Mouse (Mus musculus) neural tube, embryonic 11.5 days (tissue): ENCODE measurements around the gene Aox2. TPM values are rescaled to one million over a fixed set of nuclear protein-coding genes. Genes with fewer than 3 reads are reported as not detected.

Experiments
- ATAC-seq: fragments of 200-750 bp; cut with Nextera tagmentation; 2 replicates; pipeline ENCODE4 v1.8.0; 2017; ENCODE audit warnings: moderate number of reproducible peaks, mild to moderate bottlenecking, moderate TSS enrichment, moderate library complexity; ENCODE audit not compliant: insufficient read depth, low FRiP score, low TSS enrichment
- DNase-seq: peaks from one replicate; pipeline ENCODE4 v3.0.0-alpha.2; 2015; ENCODE audit warnings: low spot score
- H3K27ac ChIP-seq: fragments of 300-500 bp; sonication (generic); 2 replicates; pipeline ENCODE4 v1.5.1; 2014; ENCODE audit warnings: low read depth, mild to moderate bottlenecking, low read length
- H3K27me3 ChIP-seq: fragments of 300-500 bp; sonication (generic); 2 replicates; pipeline ENCODE4 v1.6.1; 2014; ENCODE audit warnings: mild to moderate bottlenecking, low read length, mixed read lengths; ENCODE audit not compliant: control insufficient read depth, insufficient read depth
- H3K36me3 ChIP-seq: fragments of 300-500 bp; sonication (generic); 2 replicates; pipeline ENCODE4 v1.6.1; 2014; ENCODE audit warnings: mild to moderate bottlenecking, low read length, moderate library complexity, mixed read lengths; ENCODE audit not compliant: control insufficient read depth, insufficient read depth
- H3K4me1 ChIP-seq: fragments of 300-500 bp; sonication (generic); 2 replicates; pipeline ENCODE4 v1.6.1; 2014; ENCODE audit warnings: low read length, mixed read lengths; ENCODE audit not compliant: control insufficient read depth, insufficient read depth
- H3K4me2 ChIP-seq: fragments of 300-500 bp; sonication (generic); 2 replicates; pipeline ENCODE4 v1.6.1; 2014; ENCODE audit warnings: low read depth, mild to moderate bottlenecking, moderate library complexity
- H3K4me3 ChIP-seq: fragments of 300-500 bp; sonication (generic); 2 replicates; pipeline ENCODE4 v1.5.1; 2014; ENCODE audit warnings: low read depth, low read length
- H3K9ac ChIP-seq: fragments of 300-500 bp; sonication (generic); 2 replicates; pipeline ENCODE4 v1.6.1; 2014; ENCODE audit warnings: mild to moderate bottlenecking, low read length
- H3K9me3 ChIP-seq: fragments of 300-500 bp; sonication (generic); 2 replicates; pipeline ENCODE4 v1.6.1; 2016; ENCODE audit warnings: low read length; ENCODE audit not compliant: control insufficient read depth
- WGBS: fragments of 180-500 bp; shearing (Covaris S2); extraction: QIAGEN DNeasy Blood & Tissue Kit; methylation state at CpG from one replicate; pipeline ENCODE4 v1.1.7; 2014; 5-methylcytosine and 5-hydroxymethylcytosine counted together
- polyA plus RNA-seq: library from polyadenylated mRNA; unstranded; fragments of >200 nt; fragmentation: Nextera tagmentation; extraction: Ambion mirVana; gene quantifications from 2 replicates; pipeline ENCODE4 v1.2.1, GENCODE M21; 2014

Gene Aox2
- polyA plus RNA-seq: not detected in 2 replicates

DNA sequence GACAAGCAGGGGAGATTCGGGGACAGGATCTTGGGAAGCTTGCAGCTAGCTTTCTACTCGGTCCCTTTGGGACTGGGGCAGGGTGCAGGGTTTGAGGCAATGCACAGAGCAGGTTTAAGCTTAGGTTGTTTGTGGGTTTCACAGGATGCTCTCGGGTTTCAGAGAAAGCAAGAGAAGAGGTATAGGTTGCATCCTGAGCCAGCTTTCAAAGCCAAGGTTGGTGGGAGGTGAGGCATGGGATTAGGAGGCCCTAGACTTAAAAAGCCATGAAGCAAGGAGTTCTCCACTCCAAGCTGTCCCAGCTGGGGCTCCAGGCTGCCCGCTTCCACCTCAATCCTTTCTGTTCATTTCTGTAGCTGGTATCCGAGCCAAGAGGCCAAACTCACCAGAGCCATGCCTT is at the start of gene Aox2:
TSS of gene Aox2 (plus strand) at position 301 of the 400 bp plus-strand sequence.
- Histone ChIP-seq H3K36me3 (no peaks in the 10 kb centered on the region), H3K27ac (no peak within 1 kb of the TSS)
- 75% methylated on average over 5 of the region's 5 CpGs for WGBS

DNA sequence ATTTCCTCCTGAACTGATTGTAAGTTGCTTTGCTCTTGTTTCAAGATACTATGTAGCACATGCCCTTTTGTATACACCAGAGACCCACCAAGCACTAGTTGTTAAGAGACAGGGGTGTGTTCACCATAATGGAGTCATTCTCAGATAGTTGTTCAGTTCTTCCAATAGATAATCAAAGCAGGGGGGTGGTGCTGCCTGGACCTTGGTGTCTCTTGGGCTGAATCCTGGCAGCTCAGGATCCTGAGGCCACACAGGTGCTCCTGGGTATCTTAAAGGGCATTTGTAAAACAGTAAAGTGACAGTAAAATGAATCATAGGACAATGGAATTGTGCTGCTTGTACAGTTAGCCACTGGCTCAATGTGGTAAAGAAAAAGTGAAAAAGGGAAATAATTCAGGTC is 49.2 kb upstream of the Aox2 start:
- DNase-seq (no peak), ATAC-seq (no peak)

More for the DNA sequence above, at the start of gene Aox2:
- Histone ChIP-seq H3K9me3 (no peaks in the 10 kb centered on the region), H3K4me3 (no peak within 1 kb of the TSS), H3K4me1 (no peaks in the 10 kb centered on the region), H3K9ac (no peak within 1 kb of the TSS), H3K4me2 (no peak within 1 kb of the TSS), H3K27me3 (no peaks in the 10 kb centered on the region)
- DNase-seq (no peak), ATAC-seq (no peak)

DNA sequence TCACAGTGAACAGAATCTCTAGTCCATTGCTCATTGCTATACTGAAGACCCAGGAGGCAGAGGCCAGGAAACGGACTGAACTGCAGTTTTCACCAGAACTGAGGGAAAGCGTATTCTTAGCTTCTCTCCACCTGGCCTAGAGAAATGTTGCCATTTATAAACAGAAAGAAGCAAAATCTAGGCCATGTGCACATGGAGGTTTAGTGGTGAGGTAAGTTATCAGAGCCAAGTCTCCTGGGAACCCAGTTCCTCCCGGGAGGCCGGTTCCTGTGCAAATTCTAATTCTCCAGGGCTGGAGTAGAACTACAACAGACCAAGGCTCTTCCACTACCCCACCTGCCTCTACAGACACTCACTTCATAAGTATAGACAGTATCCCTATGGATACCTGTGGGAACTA is 48.4 kb upstream of the Aox2 start:
- Histone ChIP-seq H3K27me3 (no peaks in the 10 kb centered on the region), H3K36me3 (no peaks in the 10 kb centered on the region), H3K4me3 (no peak overlapping the region), H3K9ac (no peak overlapping the region), H3K4me2 (no peak overlapping the region), H3K27ac (no peak overlapping the region), H3K9me3 (no peaks in the 10 kb centered on the region), H3K4me1 (no peaks in the 10 kb centered on the region)
- 88% methylated on average over 4 of the region's 4 CpGs for WGBS
- ATAC-seq (no peak), DNase-seq (no peak)

More for the DNA sequence above, 49.2 kb upstream of the Aox2 start:
- H3K4me1 ChIP-seq: no peaks in the 10 kb centered on the region
- H3K27me3 ChIP-seq: no peaks in the 10 kb centered on the region
- no peaks in the 10 kb centered on the region for H3K9me3 ChIP-seq
- H3K27ac ChIP-seq: no peak overlapping the region
- no peak overlapping the region for H3K4me3 ChIP-seq
- no peak overlapping the region for H3K9ac ChIP-seq
- H3K4me2 ChIP-seq: no peak overlapping the region
- H3K36me3 ChIP-seq: no peaks in the 10 kb centered on the region

DNA sequence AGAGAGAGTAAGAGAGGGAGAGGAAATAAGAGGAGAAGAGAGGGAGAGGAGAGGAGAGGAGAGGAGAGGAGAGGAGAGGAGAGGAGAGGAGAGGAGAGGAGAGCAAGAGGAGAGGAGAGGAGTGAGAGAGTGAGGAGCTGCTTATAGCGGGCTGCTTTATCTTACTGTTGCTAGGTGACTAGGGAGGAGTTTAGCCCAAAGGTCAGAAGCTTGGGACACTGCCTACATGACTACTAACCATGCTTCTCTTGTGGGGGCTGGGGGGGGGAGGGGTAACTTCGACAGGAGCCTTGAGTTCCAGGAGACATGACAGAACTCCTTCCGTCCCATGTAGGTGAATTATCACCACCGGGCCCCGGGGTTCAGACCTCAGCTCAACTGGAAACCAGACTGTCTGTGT is 47.6 kb upstream of the Aox2 start:
- Histone ChIP-seq H3K4me1 (no peaks in the 10 kb centered on the region), H3K27ac (no peak overlapping the region), H3K27me3 (no peaks in the 10 kb centered on the region), H3K4me2 (no peak overlapping the region), H3K36me3 (no peaks in the 10 kb centered on the region), H3K9me3 (no peaks in the 10 kb centered on the region), H3K9ac (no peak overlapping the region), H3K4me3 (no peak overlapping the region)
- DNase-seq: no peak
- WGBS: 61% methylated on average over 5 of the region's 5 CpGs
- ATAC-seq: no peak

DNA sequence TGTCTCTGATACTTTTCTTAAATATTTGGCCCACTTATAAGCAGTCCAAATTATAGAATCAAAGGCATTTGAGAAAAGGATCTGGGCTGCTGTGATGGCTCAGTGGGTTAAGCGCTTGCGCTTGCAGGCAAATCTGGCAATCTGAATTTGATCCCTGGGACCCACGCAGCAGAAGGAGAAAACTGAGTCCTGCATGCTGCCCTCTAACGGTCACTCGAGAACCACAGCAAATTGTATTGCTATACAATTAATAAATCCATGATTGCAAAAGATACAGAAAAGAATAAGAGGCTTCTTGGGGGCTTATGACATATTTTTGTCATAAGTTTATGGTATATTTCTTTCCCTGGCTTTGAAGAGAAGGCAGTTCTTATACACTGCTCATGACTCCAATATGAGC is 42.7 kb upstream of the Aox2 start:
- Histone ChIP-seq H3K4me2 (no peak overlapping the region), H3K36me3 (no peaks in the 10 kb centered on the region), H3K27me3 (no peaks in the 10 kb centered on the region), H3K9ac (no peak overlapping the region), H3K4me3 (no peak overlapping the region), H3K9me3 (no peaks in the 10 kb centered on the region), H3K4me1 (no peaks in the 10 kb centered on the region), H3K27ac (no peak overlapping the region)
- WGBS: 55% methylated on average over 5 of the region's 5 CpGs
- DNase-seq (no peak), ATAC-seq (no peak)

DNA sequence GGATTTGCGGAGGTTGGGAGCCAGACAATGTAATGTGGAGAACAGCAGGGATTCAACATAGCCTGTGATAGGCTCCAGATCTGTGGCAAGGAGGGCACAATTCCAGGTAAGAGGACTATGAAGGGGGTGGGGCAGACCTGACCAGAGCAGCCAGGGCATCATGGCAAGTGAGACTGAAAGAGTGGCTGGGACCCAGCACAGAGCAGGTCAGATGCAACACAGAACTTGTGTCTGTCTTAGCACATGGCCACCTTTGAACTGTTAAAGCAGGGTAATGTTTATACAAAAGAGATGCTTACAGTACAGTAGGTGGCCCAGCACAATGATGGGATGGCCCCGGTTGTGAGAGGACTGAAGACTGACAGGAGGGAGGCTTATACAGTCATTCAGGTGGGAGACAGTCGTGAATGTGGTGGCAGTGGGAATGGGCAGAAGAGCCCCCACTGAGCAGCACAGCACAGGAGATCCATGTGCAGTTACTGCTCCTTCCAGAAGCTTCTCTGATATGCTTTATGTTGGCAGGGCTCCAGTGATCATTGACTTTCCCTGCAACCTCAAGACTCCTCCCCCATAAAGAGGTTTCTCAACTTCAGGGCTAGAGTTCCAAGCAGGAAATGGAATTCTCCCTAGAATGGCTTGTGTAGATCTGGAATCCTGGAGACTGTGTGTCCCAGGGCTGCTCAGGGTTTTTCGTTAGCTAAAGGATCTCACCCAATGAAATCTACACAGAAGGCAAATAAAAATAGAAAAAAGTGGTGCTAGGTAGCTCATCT is 40.4 kb upstream of the Aox2 start:
- no peak overlapping the region for H3K4me3 ChIP-seq
- no peaks in the 10 kb centered on the region for H3K36me3 ChIP-seq
- H3K27ac ChIP-seq: no peak overlapping the region
- no peaks in the 10 kb centered on the region for H3K9me3 ChIP-seq
- H3K4me1 ChIP-seq: no peaks in the 10 kb centered on the region
- WGBS: 77% methylated on average over 4 of the region's 4 CpGs
- H3K4me2 ChIP-seq: no peak overlapping the region
- H3K9ac ChIP-seq: no peak overlapping the region
- H3K27me3 ChIP-seq: no peaks in the 10 kb centered on the region
- ATAC-seq: no peak
- DNase-seq: no peak

DNA sequence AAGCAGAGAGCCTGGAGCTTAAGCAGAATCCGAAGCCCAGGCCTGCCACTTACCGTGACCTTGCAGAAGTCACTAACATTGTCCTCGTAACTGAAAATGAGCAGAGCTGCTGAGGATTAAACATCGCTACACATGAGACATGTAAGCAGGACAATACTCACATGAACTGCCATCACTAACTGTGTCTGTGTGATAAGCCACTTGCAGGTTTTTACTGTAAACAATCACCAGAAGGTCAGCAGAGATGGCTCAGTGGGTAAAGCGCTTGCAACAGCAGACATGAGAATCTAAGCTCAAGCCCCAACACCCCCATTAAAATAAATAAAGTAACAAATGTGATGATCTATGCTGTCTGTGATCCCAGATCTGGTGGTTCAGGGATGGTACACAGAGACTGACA is 39.7 kb upstream of the Aox2 start:
- 89% methylated on average over 5 of the region's 5 CpGs for WGBS
- no peak overlapping the region for H3K27ac ChIP-seq

DNA sequence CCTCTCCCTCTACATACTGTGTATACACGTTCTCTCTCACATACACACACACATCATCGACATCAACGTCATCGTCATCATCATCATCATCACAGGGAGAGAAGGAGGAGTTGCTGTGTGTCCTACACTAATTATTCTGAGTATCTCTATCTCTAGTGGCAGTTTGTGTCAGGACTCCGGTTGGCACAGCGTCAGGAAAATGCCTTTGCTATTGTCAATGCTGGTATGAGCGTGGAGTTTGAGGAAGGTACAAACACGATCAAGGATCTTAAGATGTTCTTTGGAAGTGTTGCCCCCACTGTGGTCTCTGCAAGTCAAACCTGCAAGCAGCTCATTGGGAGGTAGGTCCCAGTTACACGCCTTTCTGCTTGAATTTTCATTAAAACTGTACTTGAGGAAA is 39.2 kb upstream of the Aox2 start:
- no peak overlapping the region for H3K27ac ChIP-seq
- WGBS: 96% methylated on average over 9 of the region's 9 CpGs
- H3K9ac ChIP-seq: no peak overlapping the region
- no peak for DNase-seq
- H3K27me3 ChIP-seq: no peaks in the 10 kb centered on the region
- no peak overlapping the region for H3K4me3 ChIP-seq
- no peaks in the 10 kb centered on the region for H3K36me3 ChIP-seq
- no peak overlapping the region for H3K4me2 ChIP-seq
- no peaks in the 10 kb centered on the region for H3K4me1 ChIP-seq
- no peaks in the 10 kb centered on the region for H3K9me3 ChIP-seq
- no peak for ATAC-seq

More for the DNA sequence above, 39.7 kb upstream of the Aox2 start:
- H3K27me3 ChIP-seq: no peaks in the 10 kb centered on the region
- H3K4me1 ChIP-seq: no peaks in the 10 kb centered on the region
- no peak overlapping the region for H3K9ac ChIP-seq
- no peak overlapping the region for H3K4me2 ChIP-seq
- no peak overlapping the region for H3K4me3 ChIP-seq
- H3K9me3 ChIP-seq: no peaks in the 10 kb centered on the region
- DNase-seq (no peak), ATAC-seq (no peak)
- no peaks in the 10 kb centered on the region for H3K36me3 ChIP-seq

DNA sequence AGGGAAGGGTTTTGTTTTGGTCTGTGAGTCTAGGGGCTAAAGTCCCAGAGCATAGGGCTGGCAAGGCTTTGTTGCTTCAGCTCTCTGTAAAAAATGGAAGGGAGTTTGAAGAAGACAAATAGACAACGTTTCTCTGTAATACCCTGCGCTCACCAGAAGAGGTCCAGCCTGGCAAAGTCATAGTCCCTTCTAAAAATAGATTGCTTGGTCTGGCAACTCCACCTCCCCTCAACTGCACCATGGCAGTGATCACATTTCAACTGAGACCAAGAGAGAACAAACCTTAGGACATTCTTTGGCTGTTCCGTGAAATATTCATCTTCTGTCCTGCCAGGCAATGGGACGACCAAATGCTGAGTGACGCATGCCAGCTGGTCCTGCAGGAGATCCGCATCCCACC is 37.8 kb upstream of the Aox2 start:
- Histone ChIP-seq H3K4me3 (no peak overlapping the region), H3K4me2 (no peak overlapping the region), H3K4me1 (no peaks in the 10 kb centered on the region), H3K9me3 (no peaks in the 10 kb centered on the region), H3K36me3 (no peaks in the 10 kb centered on the region), H3K27me3 (no peaks in the 10 kb centered on the region), H3K9ac (no peak overlapping the region), H3K27ac (no peak overlapping the region)
- no peak for ATAC-seq
- DNase-seq: no peak
- 64% methylated on average over 6 of the region's 6 CpGs for WGBS
